Comparison of ENCODE assay signal across 14 mouse cellular contexts in the genomic region with DNA sequence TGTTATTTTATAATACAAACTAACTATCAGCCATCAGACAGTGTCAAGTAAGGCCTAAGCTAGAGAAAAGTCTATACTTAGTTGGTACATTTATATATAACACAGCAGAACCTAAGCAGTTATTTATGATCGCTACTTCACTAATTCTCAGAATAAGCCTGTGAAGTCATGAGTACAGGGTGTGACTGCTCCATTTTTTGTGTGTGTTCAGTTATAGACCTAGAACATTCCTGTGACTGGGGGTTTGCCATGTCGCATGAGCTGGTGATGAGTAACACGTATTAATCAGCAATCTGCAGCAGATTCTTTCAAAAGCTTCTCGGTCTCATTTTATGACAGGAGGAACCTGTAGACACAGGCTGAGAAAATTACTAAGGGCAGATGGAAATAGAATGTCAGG. TPM values are rescaled to one million over a fixed set of nuclear protein-coding genes. Genes with fewer than 3 reads are reported as not detected.
DNase-seq lines count a peak whose midpoint lies in the region.
"Had no signal": no experiment of that assay in that cellular context is flagged by ENCODE, and none has a peak within 500 bp of the region (broad histone marks: within the 10 kb centered on the region; RNA-seq: fewer than 3 reads in every experiment).

No protein-coding gene starts in this region.

- peak; percentile 4 for DNase-seq in heart, adult 8-10 months (ENCODE audit: low spot score)
- DNase-seq in heart, postnatal 4 days: no peak
- peak; percentile 13 to 22 for DNase-seq in right cerebral cortex, adult 2 months (ENCODE audit: low spot score in 2 of 2)
- DNase-seq in right cerebral cortex, postnatal 4 days: no peak
- DNase-seq in frontal cortex, postnatal 36 days (ENCODE audit: low spot score in 2 of 2): peak; percentile 9 to 53
- peak; percentile 60 for DNase-seq in telencephalon, adult 2 months (ENCODE audit: low read depth, low spot score)
- DNase-seq in layer of hippocampus, postnatal 14 days (ENCODE audit: low spot score in 2 of 2): no peak
- DNase-seq: adrenal gland, postnatal 14 days; cerebellum, adult 8-10 months; kidney, adult 18-20 months; kidney, postnatal 4 days; lung, embryonic 14.5 days had no signal

RNA-seq across cellular contexts. Expression of a gene that starts 34.6 kb away (rescaled TPM):
- total RNA-seq in heart, adult 8-10 months (2022): 100 to 1,000 TPM in 3 of 4 experiments, 10 to 100 TPM in 1; 92.8 to 107 (median 104) TPM
- total RNA-seq in heart, postnatal 4 days (2021): 100 to 1,000 TPM; 174 to 180 TPM
- 10 to 100 TPM; 14.3 to 14.4 TPM for total RNA-seq in layer of hippocampus, postnatal 14 days (2021)
- total RNA-seq: monocyte, adult 5-6 weeks; neutrophil, adult 5-6 weeks had no signal

Comparison
In these comparisons a context has a peak if more than half of its experiments do, and no peak if none do; other contexts are left out.
1. DNase-seq: peak in heart, adult 8-10 months (single experiment), right cerebral cortex, adult 2 months (2 of 2), frontal cortex, postnatal 36 days (2 of 2) and telencephalon, adult 2 months (single experiment); none in heart, postnatal 4 days (single experiment), right cerebral cortex, postnatal 4 days (single experiment) and layer of hippocampus, postnatal 14 days (0 of 2).
2. RNA of a gene that starts 34.6 kb away (total RNA-seq): 174 to 180 TPM in heart, postnatal 4 days and 92.8 to 107 TPM in heart, adult 8-10 months; 14.3 to 14.4 TPM in layer of hippocampus, postnatal 14 days; every median in the first group is over 4 times any median in the second.